Mouse (Mus musculus): ENCODE data around the gene Jag1.

Gene Jag1

DNA sequence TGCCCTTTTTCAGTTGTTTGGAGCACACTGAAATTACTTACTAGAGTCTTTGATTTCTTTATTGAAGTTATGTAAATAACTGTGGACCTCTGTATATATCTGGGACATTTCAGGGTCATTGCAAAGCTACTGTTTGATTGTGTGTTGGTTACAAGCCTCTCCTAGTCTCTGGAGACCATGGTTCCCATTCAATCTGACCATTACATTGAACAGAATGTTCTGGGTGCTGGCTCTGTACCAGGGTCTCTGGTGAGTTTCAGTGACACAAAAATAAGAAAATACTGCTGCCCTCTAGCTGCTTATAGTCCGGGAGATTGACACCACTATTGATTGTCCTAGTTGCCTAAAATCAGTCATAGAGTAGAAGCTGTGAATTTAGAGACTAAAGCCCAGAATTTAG, 66.5 kb downstream of the Jag1 start:
- no peak for DNase-seq

DNA sequence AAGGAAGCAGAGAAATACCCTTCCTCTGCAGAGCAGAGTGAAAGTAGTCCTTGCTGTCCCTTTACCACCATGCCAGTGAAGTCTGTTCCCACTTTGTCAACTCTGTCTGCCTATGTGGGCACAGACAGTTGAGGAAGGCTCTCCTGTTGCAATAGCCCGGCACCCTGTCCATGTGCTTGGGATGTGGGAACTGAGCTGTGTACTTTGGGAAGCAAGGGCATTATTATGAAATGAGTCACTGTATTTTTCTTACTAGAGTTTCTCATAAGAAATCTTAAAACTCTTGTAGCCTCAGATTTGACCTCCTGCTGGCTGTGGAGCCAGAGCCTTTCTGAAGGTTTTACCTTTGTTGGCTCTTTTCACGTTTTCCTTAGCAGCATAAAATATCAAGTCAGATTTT, 67.1 kb downstream of the Jag1 start:
- DNase-seq, result no peak

DNA sequence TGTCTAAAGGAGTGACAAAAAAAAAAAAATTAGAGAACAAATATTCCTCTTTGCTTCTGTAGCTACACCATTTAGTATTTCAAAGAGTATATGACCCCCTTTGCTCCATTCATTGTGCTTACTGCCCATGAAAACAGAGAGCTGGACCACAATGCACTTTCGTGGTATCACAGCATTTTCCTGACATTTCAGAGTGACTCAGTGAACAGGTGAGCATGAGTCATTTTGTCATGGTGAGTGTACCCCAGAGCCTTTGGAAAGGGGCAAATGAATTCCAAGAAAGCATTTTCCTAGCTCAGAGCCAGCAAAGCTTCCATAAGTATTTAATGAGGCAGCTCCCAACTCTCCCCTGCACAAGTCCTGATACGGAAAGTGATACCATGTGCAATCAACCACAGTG, 72.3 kb downstream of the Jag1 start:
- no peak for DNase-seq

Data from liver (tissue).